Mouse (Mus musculus): Measurements from ENCODE around the gene Slc43a2. TPM values are rescaled to one million over a fixed set of nuclear protein-coding genes. Genes with fewer than 3 reads are reported as not detected.
"Not testable (repeated sequence)": the region's sequence is repeated elsewhere in the genome, so short reads cannot be mapped to it uniquely, and the experiment has no call there.

Gene Slc43a2
- polyA plus RNA-seq, 1 experiment from 2014 or later = 6.4 TPM

- Histone ChIP-seq H3K36me3 (ENCODE audit: control insufficient read depth, insufficient read depth, low read length) (no peaks in the 10 kb centered on the region; the same call in 1 of the 2 replicates), H3K4me2 (replicated peaks; ENCODE audit: low read depth) (no peak overlapping the region), H3K9ac (ENCODE audit: low read length) (no peak overlapping the region), H3K27me3 (ENCODE audit: control insufficient read depth, insufficient read depth, low read length) (no peaks in the 10 kb centered on the region), H3K4me3 (ENCODE audit: low read depth, low read length) (no peak overlapping the region), H3K27ac (replicated peaks) (peak overlapping the region; percentile 88), H3K4me1 (replicated peaks; ENCODE audit: control insufficient read depth, insufficient read depth) (peaks cover 22% of the 10 kb centered on the region), H3K9me3 (ENCODE audit: control insufficient read depth, low read length) (no peaks in the 10 kb centered on the region)
- TF ChIP-seq EP300 (optimal IDR thresholded peaks at IDR 0.05) (no peak), CTCF (IDR thresholded peaks at IDR 0.05; ENCODE audit: low read depth) (no peak)
- DNase-seq (ENCODE audit: low spot score) (peak; percentile 56), ATAC-seq (ENCODE audit: low FRiP score, low TSS enrichment) (peak; percentile 33)
- WGBS = 41% methylated on average over 12 of the region's 12 CpGs
These were observed 18.9 kb downstream of the Slc43a2 start for GRCm38 (mm10) chr11:75550200-75550946.

GRCm38 (mm10) chr11:75551321-75551720, 19.8 kb downstream of the Slc43a2 start:
- no peak overlapping the region for H3K4me3 ChIP-seq (ENCODE audit: low read depth, low read length)
- H3K27ac ChIP-seq (replicated peaks) = peak overlapping the region; percentile 88
- H3K4me1 ChIP-seq (replicated peaks; ENCODE audit: control insufficient read depth, insufficient read depth) = peaks cover 22% of the 10 kb centered on the region
- H3K9ac ChIP-seq (ENCODE audit: low read length) = no peak overlapping the region
- DNase-seq (ENCODE audit: low spot score) (no peak), ATAC-seq (ENCODE audit: low FRiP score, low TSS enrichment) (peak; percentile 8; the same call in 1 of the 2 replicates)
- H3K9me3 ChIP-seq (ENCODE audit: control insufficient read depth, low read length) = no peaks in the 10 kb centered on the region
- no peaks in the 10 kb centered on the region; the same call in 1 of the 2 replicates for H3K36me3 ChIP-seq (ENCODE audit: control insufficient read depth, insufficient read depth, low read length)
- WGBS = 71% methylated on average over 5 of the region's 5 CpGs
- TF ChIP-seq CTCF (IDR thresholded peaks at IDR 0.05; ENCODE audit: low read depth) = no peak
- TF ChIP-seq EP300 (optimal IDR thresholded peaks at IDR 0.05) = no peak
- H3K4me2 ChIP-seq (replicated peaks; ENCODE audit: low read depth) = no peak overlapping the region
- no peaks in the 10 kb centered on the region for H3K27me3 ChIP-seq (ENCODE audit: control insufficient read depth, insufficient read depth, low read length)

GRCm38 (mm10) chr11:75551961-75552441, 20.5 kb downstream of the Slc43a2 start:
- H3K4me1 ChIP-seq (replicated peaks; ENCODE audit: control insufficient read depth, insufficient read depth) = peaks cover 22% of the 10 kb centered on the region
- H3K4me3 ChIP-seq (ENCODE audit: low read depth, low read length) = no peak overlapping the region
- no peaks in the 10 kb centered on the region for H3K27me3 ChIP-seq (ENCODE audit: control insufficient read depth, insufficient read depth, low read length)
- peak overlapping the region; percentile 31; the same call in 1 of the 2 replicates for H3K9ac ChIP-seq (ENCODE audit: low read length)
- ATAC-seq (ENCODE audit: low FRiP score, low TSS enrichment) (peak; percentile 79), DNase-seq (ENCODE audit: low spot score) (peak; percentile 61)
- peak overlapping the region; percentile 88 for H3K27ac ChIP-seq (replicated peaks)
- 0 out of 2 replicates have a peak overlapping the region, but pooled peaks have one; percentile 23 for H3K4me2 ChIP-seq (replicated peaks; ENCODE audit: low read depth)
- H3K9me3 ChIP-seq (ENCODE audit: control insufficient read depth, low read length) = no peaks in the 10 kb centered on the region
- WGBS = 37% methylated on average over 9 of the region's 9 CpGs
- H3K36me3 ChIP-seq (ENCODE audit: control insufficient read depth, insufficient read depth, low read length) = no peaks in the 10 kb centered on the region; the same call in 1 of the 2 replicates
- TF ChIP-seq CTCF (IDR thresholded peaks at IDR 0.05; ENCODE audit: low read depth) = no peak
- no peak for TF ChIP-seq EP300 (optimal IDR thresholded peaks at IDR 0.05)

DNA sequence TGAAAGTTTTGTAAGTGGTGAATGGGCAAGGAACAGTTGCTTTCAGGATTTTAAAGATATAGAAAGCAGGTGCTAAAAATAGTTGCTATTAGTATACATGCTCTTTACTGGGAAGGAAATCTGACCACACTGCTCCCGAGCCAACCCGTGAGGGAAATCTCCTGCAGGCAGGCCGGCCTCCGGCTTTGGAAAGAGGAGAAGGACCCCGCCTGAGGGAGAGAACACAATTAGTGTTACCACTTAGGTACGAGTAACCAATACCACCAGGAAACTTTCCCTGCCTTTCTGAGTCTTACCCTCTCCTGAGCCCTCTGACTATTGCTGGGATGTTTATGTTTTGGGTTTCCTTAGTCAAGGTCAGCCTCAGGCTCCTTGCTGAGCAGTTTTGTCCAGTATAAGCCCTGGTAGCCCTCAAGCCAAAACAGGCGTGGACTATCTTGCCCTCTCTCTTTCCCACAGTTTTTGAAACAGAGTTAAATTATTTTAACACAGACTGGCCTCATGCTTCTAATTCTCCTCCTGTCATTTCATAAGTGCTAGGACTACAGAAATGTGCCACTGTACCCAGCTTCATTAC, 21.5 kb downstream of the Slc43a2 start:
- Histone ChIP-seq H3K9ac (ENCODE audit: low read length) (no peak overlapping the region), H3K4me1 (replicated peaks; ENCODE audit: control insufficient read depth, insufficient read depth) (peaks cover 22% of the 10 kb centered on the region), H3K27ac (replicated peaks) (peak overlapping the region; percentile 88), H3K36me3 (ENCODE audit: control insufficient read depth, insufficient read depth, low read length) (no peaks in the 10 kb centered on the region; the same call in 1 of the 2 replicates), H3K27me3 (ENCODE audit: control insufficient read depth, insufficient read depth, low read length) (no peaks in the 10 kb centered on the region), H3K9me3 (ENCODE audit: control insufficient read depth, low read length) (no peaks in the 10 kb centered on the region), H3K4me3 (ENCODE audit: low read depth, low read length) (no peak overlapping the region), H3K4me2 (replicated peaks; ENCODE audit: low read depth) (no peak overlapping the region)
- no peak for ATAC-seq (ENCODE audit: low FRiP score, low TSS enrichment)
- no peak for DNase-seq (ENCODE audit: low spot score)
- WGBS = 44% methylated on average over 7 of the region's 7 CpGs
- TF ChIP-seq CTCF (IDR thresholded peaks at IDR 0.05; ENCODE audit: low read depth) (no peak), EP300 (optimal IDR thresholded peaks at IDR 0.05) (no peak)

- not testable (repeated sequence) for H3K9me3 ChIP-seq (ENCODE audit: control insufficient read depth, low read length); ATAC-seq (ENCODE audit: low FRiP score, low TSS enrichment)
- 94% methylated on average over 6 of the region's 6 CpGs for WGBS
These were observed 24.5 kb downstream of the Slc43a2 start for GRCm38 (mm10) chr11:75556006-75556405.

GRCm38 (mm10) chr11:75557142-75557541, 25.6 kb downstream of the Slc43a2 start:
- Histone ChIP-seq H3K4me2 (replicated peaks; ENCODE audit: low read depth) (no peak overlapping the region), H3K36me3 (ENCODE audit: control insufficient read depth, insufficient read depth, low read length) (no peaks in the 10 kb centered on the region; the same call in 1 of the 2 replicates), H3K9me3 (ENCODE audit: control insufficient read depth, low read length) (no peaks in the 10 kb centered on the region), H3K4me3 (ENCODE audit: low read depth, low read length) (no peak overlapping the region), H3K9ac (ENCODE audit: low read length) (no peak overlapping the region), H3K27ac (replicated peaks) (no peak overlapping the region), H3K4me1 (replicated peaks; ENCODE audit: control insufficient read depth, insufficient read depth) (peaks cover 4% of the 10 kb centered on the region), H3K27me3 (ENCODE audit: control insufficient read depth, insufficient read depth, low read length) (no peaks in the 10 kb centered on the region)
- TF ChIP-seq EP300 (optimal IDR thresholded peaks at IDR 0.05) (no peak), CTCF (IDR thresholded peaks at IDR 0.05; ENCODE audit: low read depth) (no peak)
- 84% methylated on average over 6 of the region's 6 CpGs for WGBS
- ATAC-seq (ENCODE audit: low FRiP score, low TSS enrichment) = no peak
- no peak for DNase-seq (ENCODE audit: low spot score)

More at GRCm38 (mm10) chr11:75556006-75556405, 24.5 kb downstream of the Slc43a2 start:
- peak; percentile 29 for TF ChIP-seq CTCF (IDR thresholded peaks at IDR 0.05; ENCODE audit: low read depth)
- not testable (repeated sequence) for H3K27me3 ChIP-seq (ENCODE audit: control insufficient read depth, insufficient read depth, low read length); H3K27ac ChIP-seq (replicated peaks); H3K4me2 ChIP-seq (replicated peaks; ENCODE audit: low read depth); DNase-seq (ENCODE audit: low spot score); H3K9ac ChIP-seq (ENCODE audit: low read length); H3K36me3 ChIP-seq (ENCODE audit: control insufficient read depth, insufficient read depth, low read length); H3K4me3 ChIP-seq (ENCODE audit: low read depth, low read length)
- H3K4me1 ChIP-seq (replicated peaks; ENCODE audit: control insufficient read depth, insufficient read depth) = peaks cover 15% of the 10 kb centered on the region

All from stomach, postnatal 0 days (tissue).